Mouse (Mus musculus): Measurements from ENCODE around the gene AU015836. TPM values are rescaled to one million over a fixed set of nuclear protein-coding genes. Genes with fewer than 3 reads are reported as not detected.
"Not testable (repeated sequence)": the region's sequence is repeated elsewhere in the genome, so short reads cannot be mapped to it uniquely, and the experiment has no call there.

Gene AU015836
- 0.06 TPM in 1 of 2 replicates, not detected in the other for polyA plus RNA-seq (2016; fragmentation: Nextera tagmentation; extraction: Ambion mirVana)

- Histone ChIP-seq H3K27me3 (ENCODE audit: low read depth, poor library complexity, severe bottlenecking) (peaks cover 80% of the 10 kb centered on the region), H3K4me3 (no peak within 1 kb of the TSS), H3K4me1 (no peaks in the 10 kb centered on the region), H3K9me3 (replicated peaks) (no peaks in the 10 kb centered on the region), H3K36me3 (no peaks in the 10 kb centered on the region), H3K27ac (replicated peaks) (no peak within 1 kb of the TSS)
- no peak for DNase-seq (ENCODE audit: low spot score)
- WGBS: 64% methylated on average over 14 of the region's 14 CpGs
Measured at GRCm38 (mm10) chrX:93968444-93968843, at the start of gene AU015836. TSS of gene AU015836 (plus strand) at chrX:93968659.

DNA sequence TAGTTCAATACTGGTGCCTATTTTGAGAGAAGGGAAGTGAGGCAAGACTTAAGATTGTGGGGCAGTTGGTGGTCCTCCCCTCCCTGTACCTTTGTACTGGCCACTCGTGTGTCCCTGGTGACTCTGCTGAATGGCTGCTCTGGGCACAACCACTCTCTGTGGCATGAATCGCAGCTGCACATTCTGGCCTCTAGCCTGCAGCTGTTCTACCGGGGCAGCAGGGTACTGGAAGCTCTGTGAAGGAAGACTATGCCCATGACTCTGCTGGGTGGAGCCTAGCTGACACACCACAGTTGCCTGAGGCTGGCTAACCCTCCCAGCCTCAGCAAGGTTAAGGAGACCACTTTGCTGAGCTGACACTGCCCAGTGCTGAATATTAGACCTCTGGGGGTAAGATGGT lies 49.4 kb upstream of the AU015836 start:
- Histone ChIP-seq H3K4me3 (no peak overlapping the region), H3K27ac (replicated peaks) (no peak overlapping the region), H3K9me3 (replicated peaks) (peaks cover 14% of the 10 kb centered on the region), H3K36me3 (no peaks in the 10 kb centered on the region), H3K27me3 (ENCODE audit: low read depth, poor library complexity, severe bottlenecking) (peaks cover 16% of the 10 kb centered on the region), H3K4me1 (no peaks in the 10 kb centered on the region)
- no peak for DNase-seq (ENCODE audit: low spot score)
- WGBS: 81% methylated on average over 3 of the region's 3 CpGs

DNA sequence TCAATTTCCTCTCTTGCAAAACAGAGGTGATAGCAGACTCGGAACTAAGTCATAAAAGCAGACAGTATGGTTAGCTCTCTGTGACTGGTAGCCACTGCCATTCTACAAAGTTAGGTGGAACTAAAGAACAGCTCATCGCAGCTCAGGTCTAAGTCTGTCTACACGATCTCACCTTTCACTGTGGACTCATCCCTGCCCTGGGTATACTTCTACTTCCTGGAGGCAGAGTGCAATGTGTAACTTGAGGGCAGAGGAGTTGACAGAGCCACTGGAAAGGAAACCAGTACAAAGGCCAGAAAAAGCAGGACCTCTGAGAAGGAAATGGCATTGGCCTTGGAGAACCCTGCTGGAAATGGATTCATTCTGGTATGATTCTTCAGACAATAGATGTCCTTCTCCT lies 40.1 kb upstream of the AU015836 start:
- no peak for DNase-seq (ENCODE audit: low spot score)

DNA sequence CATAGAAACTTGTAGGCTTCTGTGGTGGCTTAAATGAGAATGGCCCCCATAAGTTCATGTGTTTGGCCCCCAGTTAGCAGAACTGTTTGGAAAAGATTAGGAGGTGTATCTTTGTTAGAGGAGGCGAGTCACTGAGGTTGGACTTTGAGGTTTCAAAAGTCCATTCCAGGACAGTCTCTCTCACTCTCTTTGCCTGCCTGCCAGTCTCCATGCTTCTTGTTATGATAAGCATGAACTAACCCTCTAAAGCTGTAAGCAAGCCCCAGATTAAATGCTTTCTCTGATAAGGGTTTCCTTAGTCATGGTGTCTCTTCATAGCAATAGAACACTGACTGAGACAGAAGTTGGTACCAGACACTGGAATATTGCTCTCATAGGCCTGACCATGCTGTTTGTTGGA lies 39.7 kb upstream of the AU015836 start:
- no peaks in the 10 kb centered on the region for H3K9me3 ChIP-seq (replicated peaks)
- no peak overlapping the region for H3K4me3 ChIP-seq
- H3K27ac ChIP-seq (replicated peaks): no peak overlapping the region
- WGBS: 80% methylated on average over 1 of the region's 1 CpGs
- H3K36me3 ChIP-seq: no peaks in the 10 kb centered on the region
- DNase-seq (ENCODE audit: low spot score): no peak
- no peaks in the 10 kb centered on the region for H3K4me1 ChIP-seq
- H3K27me3 ChIP-seq (ENCODE audit: low read depth, poor library complexity, severe bottlenecking): peaks cover 20% of the 10 kb centered on the region

More for the DNA sequence above, 40.1 kb upstream of the AU015836 start:
- H3K27me3 ChIP-seq (ENCODE audit: low read depth, poor library complexity, severe bottlenecking): peaks cover 20% of the 10 kb centered on the region
- 96% methylated on average over 3 of the region's 3 CpGs for WGBS
- no peaks in the 10 kb centered on the region for H3K9me3 ChIP-seq (replicated peaks)
- no peak overlapping the region for H3K27ac ChIP-seq (replicated peaks)
- H3K4me3 ChIP-seq: no peak overlapping the region
- H3K36me3 ChIP-seq: no peaks in the 10 kb centered on the region
- no peaks in the 10 kb centered on the region for H3K4me1 ChIP-seq

GRCm38 (mm10) chrX:93931694-93932093 lies 36.8 kb upstream of the AU015836 start:
- H3K27ac ChIP-seq (replicated peaks): no peak overlapping the region
- 97% methylated on average over 3 of the region's 3 CpGs for WGBS
- DNase-seq (ENCODE audit: low spot score): no peak
- H3K27me3 ChIP-seq (ENCODE audit: low read depth, poor library complexity, severe bottlenecking): peaks cover 20% of the 10 kb centered on the region
- H3K36me3 ChIP-seq: no peaks in the 10 kb centered on the region
- H3K4me1 ChIP-seq: no peaks in the 10 kb centered on the region
- no peak overlapping the region for H3K4me3 ChIP-seq
- no peaks in the 10 kb centered on the region for H3K9me3 ChIP-seq (replicated peaks)

DNA sequence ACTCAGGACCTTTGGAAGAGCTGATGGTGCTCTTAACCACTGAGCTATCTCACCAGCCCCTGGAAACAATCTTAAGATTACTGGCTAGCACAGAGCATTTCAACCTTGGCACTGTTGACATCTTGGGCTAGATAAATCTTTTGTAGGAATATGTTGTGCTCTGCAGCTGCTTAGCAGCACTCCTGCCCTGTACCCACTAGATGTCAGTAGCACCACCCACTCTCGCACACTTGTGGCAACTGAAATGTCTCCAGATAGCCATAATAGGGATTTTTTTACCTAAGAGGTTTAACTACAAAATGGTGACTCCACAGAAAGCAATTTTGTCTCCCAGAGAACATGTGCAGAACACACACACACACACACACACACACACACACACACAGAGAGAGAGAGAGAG lies 11.7 kb upstream of the AU015836 start:
- Histone ChIP-seq H3K4me1 (no peaks in the 10 kb centered on the region), H3K27me3 (ENCODE audit: low read depth, poor library complexity, severe bottlenecking) (peaks cover 64% of the 10 kb centered on the region), H3K27ac (replicated peaks) (no peak overlapping the region), H3K36me3 (no peaks in the 10 kb centered on the region), H3K9me3 (replicated peaks) (no peaks in the 10 kb centered on the region), H3K4me3 (no peak overlapping the region)
- WGBS: 63% methylated on average over 1 of the region's 1 CpGs
- peak; percentile 12 for DNase-seq (ENCODE audit: low spot score)

- Histone ChIP-seq H3K27ac (replicated peaks) (no peak overlapping the region), H3K9me3 (replicated peaks) (no peaks in the 10 kb centered on the region), H3K4me3 (no peak overlapping the region), H3K36me3 (no peaks in the 10 kb centered on the region), H3K4me1 (no peaks in the 10 kb centered on the region), H3K27me3 (ENCODE audit: low read depth, poor library complexity, severe bottlenecking) (peaks cover 59% of the 10 kb centered on the region)
- 77% methylated on average over 3 of the region's 3 CpGs for WGBS
- DNase-seq (ENCODE audit: low spot score): no peak
Measured at GRCm38 (mm10) chrX:93958502-93958901, 10.0 kb upstream of the AU015836 start.

- H3K4me1 ChIP-seq: no peaks in the 10 kb centered on the region
- no peak for DNase-seq (ENCODE audit: low spot score)
- H3K4me3 ChIP-seq: no peak overlapping the region
- no peak overlapping the region for H3K27ac ChIP-seq (replicated peaks)
- no peaks in the 10 kb centered on the region for H3K36me3 ChIP-seq
- H3K27me3 ChIP-seq (ENCODE audit: low read depth, poor library complexity, severe bottlenecking): peaks cover 74% of the 10 kb centered on the region
- WGBS: 91% methylated on average over 26 of the region's 26 CpGs
- no peaks in the 10 kb centered on the region for H3K9me3 ChIP-seq (replicated peaks)
Measured at GRCm38 (mm10) chrX:93980341-93980740, 11.9 kb downstream of the AU015836 start.

GRCm38 (mm10) chrX:93982193-93982592 lies 13.7 kb downstream of the AU015836 start:
- DNase-seq (ENCODE audit: low spot score): no peak
- Histone ChIP-seq H3K4me3 (no peak overlapping the region), H3K27me3 (ENCODE audit: low read depth, poor library complexity, severe bottlenecking) (peaks cover 70% of the 10 kb centered on the region), H3K4me1 (no peaks in the 10 kb centered on the region), H3K36me3 (no peaks in the 10 kb centered on the region), H3K27ac (replicated peaks) (no peak overlapping the region), H3K9me3 (replicated peaks) (no peaks in the 10 kb centered on the region)
- 87% methylated on average over 3 of the region's 3 CpGs for WGBS

- not testable (repeated sequence) for DNase-seq (ENCODE audit: low spot score); H3K4me1 ChIP-seq; H3K36me3 ChIP-seq; H3K27ac ChIP-seq (replicated peaks); H3K4me3 ChIP-seq; H3K9me3 ChIP-seq (replicated peaks)
- peaks cover 84% of the 10 kb centered on the region for H3K27me3 ChIP-seq (ENCODE audit: low read depth, poor library complexity, severe bottlenecking)
- WGBS: 93% methylated on average over 3 of the region's 3 CpGs
Measured at GRCm38 (mm10) chrX:93985096-93985495, 16.6 kb downstream of the AU015836 start.

DNA sequence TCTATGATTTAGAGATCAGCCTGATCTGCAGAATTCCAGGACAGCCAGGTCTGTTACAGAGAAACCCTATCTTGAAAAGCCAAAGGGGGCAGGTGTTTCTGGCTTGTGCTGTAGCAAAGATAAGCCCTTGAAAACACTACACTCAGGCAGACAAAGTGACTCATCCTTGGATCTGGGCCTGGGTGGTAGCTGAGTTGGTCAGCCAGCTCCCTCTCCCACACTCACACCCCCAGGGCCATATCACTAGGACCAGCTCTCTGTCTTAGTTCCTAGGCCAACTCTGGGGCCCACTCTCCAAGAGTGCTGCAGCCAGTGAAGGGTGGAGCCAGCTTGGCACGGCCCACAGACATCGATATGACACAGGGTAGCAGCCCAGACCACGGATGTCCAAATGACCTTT lies 38.5 kb downstream of the AU015836 start:
- Histone ChIP-seq H3K27ac (replicated peaks) (no peak overlapping the region), H3K9me3 (replicated peaks) (no peaks in the 10 kb centered on the region), H3K27me3 (ENCODE audit: low read depth, poor library complexity, severe bottlenecking) (peaks cover 99% of the 10 kb centered on the region), H3K4me1 (no peaks in the 10 kb centered on the region), H3K4me3 (no peak overlapping the region), H3K36me3 (no peaks in the 10 kb centered on the region)
- 80% methylated on average over 3 of the region's 3 CpGs for WGBS
- no peak for DNase-seq (ENCODE audit: low spot score)

DNA sequence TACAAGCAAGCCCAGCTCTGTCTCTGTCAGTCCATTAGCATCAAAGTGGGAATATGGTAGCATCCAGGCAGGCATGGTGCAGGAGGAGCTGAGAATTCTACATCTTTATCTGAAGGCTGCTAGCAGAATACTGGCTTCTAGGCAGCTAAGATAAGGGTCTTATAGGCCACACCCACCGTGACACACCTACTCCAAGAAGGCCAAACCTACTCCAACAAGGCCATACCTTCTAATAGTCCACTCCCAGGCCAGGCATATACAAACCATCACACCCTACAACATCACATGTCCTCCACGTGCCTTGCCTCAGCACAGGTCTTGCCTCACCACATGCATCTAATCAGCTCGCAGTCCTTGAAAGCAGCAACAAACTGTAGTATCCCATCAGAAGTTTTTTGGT lies 41.0 kb downstream of the AU015836 start:
- H3K4me3 ChIP-seq: no peak overlapping the region
- no peak for DNase-seq (ENCODE audit: low spot score)
- no peaks in the 10 kb centered on the region for H3K9me3 ChIP-seq (replicated peaks)
- peaks cover 99% of the 10 kb centered on the region for H3K27me3 ChIP-seq (ENCODE audit: low read depth, poor library complexity, severe bottlenecking)
- H3K4me1 ChIP-seq: peaks cover 7% of the 10 kb centered on the region; the same call in 1 of the 2 replicates
- whole genome bisulfite sequencing: 75% methylated on average over 3 of the region's 3 CpGs
- no peaks in the 10 kb centered on the region for H3K36me3 ChIP-seq
- H3K27ac ChIP-seq (replicated peaks): no peak overlapping the region

GRCm38 (mm10) chrX:94011656-94012173 lies 43.3 kb downstream of the AU015836 start:
- Histone ChIP-seq H3K4me1 (peaks cover 7% of the 10 kb centered on the region; the same call in 1 of the 2 replicates), H3K27me3 (ENCODE audit: low read depth, poor library complexity, severe bottlenecking) (peaks cover 99% of the 10 kb centered on the region), H3K4me3 (no peak overlapping the region), H3K9me3 (replicated peaks) (no peaks in the 10 kb centered on the region), H3K36me3 (no peaks in the 10 kb centered on the region), H3K27ac (replicated peaks) (no peak overlapping the region)
- no peak for DNase-seq (ENCODE audit: low spot score)
- WGBS: 89% methylated on average over 7 of the region's 7 CpGs
